Mouse (Mus musculus): ENCODE measurements around the gene Mlh3. TPM values are rescaled to one million over a fixed set of nuclear protein-coding genes. Genes with fewer than 3 reads are reported as not detected.

Gene Mlh3
- 1.8 and 2.0 TPM in 2 replicates for polyA plus RNA-seq (2012; rRNA removed)

GRCm38 (mm10) chr12:85270319-85270718, at the start of gene Mlh3:
Gene Mlh3, minus strand, starts transcription at chr12:85270599.

GRCm38 (mm10) chr12:85288486-85289156, 18.2 kb upstream of the Mlh3 start, which contains the start of gene Zc2hc1c:
Gene Zc2hc1c, plus strand, starts transcription at chr12:85288591.

GRCm38 (mm10) chr12:85287809-85288485, 17.5 kb upstream of the Mlh3 start, which contains the start of gene Acyp1:
Gene Acyp1, minus strand, starts transcription at chr12:85288438.

GRCm38 (mm10) chr12:85219236-85219904, 51.0 kb downstream of the Mlh3 start, which contains the start of gene Eif2b2:
Gene Eif2b2, plus strand, starts transcription at chr12:85219481.

Other genes with a start within 250 kb of the Mlh3 start
- gene Prox2, start 159.8 kb downstream of the Mlh3 start, polyA plus RNA-seq (2012; rRNA removed), result 0.79 and 0.95 TPM in 2 replicates
- gene Dlst, start 159.8 kb downstream of the Mlh3 start, polyA plus RNA-seq (2012; rRNA removed), result 80.5 and 86.8 TPM in 2 replicates
- gene Rps6kl1, start 119.3 kb downstream of the Mlh3 start, polyA plus RNA-seq (2012; rRNA removed), result 1.3 and 1.4 TPM in 2 replicates
- gene Pgf, start 92.8 kb downstream of the Mlh3 start, polyA plus RNA-seq (2012; rRNA removed), result 0.29 and 0.41 TPM in 2 replicates
- 31.6 and 32.8 TPM in 2 replicates for gene Eif2b2, start 51.1 kb downstream of the Mlh3 start, polyA plus RNA-seq (2012; rRNA removed)
- gene Acyp1, start 17.8 kb upstream of the Mlh3 start, polyA plus RNA-seq (2012; rRNA removed), result 17.3 and 21.5 TPM in 2 replicates
- 0.08 and 0.12 TPM in 2 replicates for gene Zc2hc1c, start 18.0 kb upstream of the Mlh3 start, polyA plus RNA-seq (2012; rRNA removed)
- 9.8 and 11.2 TPM in 2 replicates for gene Nek9, start 68.8 kb upstream of the Mlh3 start, polyA plus RNA-seq (2012; rRNA removed)
- gene Tmed10, start 104.2 kb upstream of the Mlh3 start, polyA plus RNA-seq (2012; rRNA removed), result 87.9 and 88.4 TPM in 2 replicates
- 1.1 and 1.8 TPM in 2 replicates for gene Fos, start 203.3 kb upstream of the Mlh3 start, polyA plus RNA-seq (2012; rRNA removed)

All from liver, embryonic 18 days (tissue).